Mouse (Mus musculus): Measurements from ENCODE around the gene Adh4. TPM values are rescaled to one million over a fixed set of nuclear protein-coding genes. Genes with fewer than 3 reads are reported as not detected.

Adh4 gene
- polyA plus RNA-seq, 2 experiments, result not detected

DNA sequence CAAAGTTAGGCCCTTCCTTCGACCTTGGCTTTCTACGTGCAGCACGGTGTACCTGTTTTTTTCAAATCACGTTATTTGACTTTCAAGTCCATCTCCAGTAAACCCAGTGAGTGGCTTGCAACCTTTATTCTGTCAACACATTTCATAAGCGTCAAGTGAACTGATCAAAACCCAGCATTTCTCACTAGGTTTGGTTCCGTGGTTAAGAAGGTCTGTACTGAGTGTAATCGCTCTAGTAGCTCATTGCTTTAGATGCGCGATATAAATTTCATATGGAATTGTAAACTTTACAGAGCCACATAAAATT is 28.2 kb downstream of the Adh4 start:
- H3K4me1 ChIP-seq (ENCODE audit: control insufficient read depth, insufficient read depth, low read length), result peaks cover 10% of the 10 kb centered on the region
- WGBS, result 1% methylated on average over 9 of the region's 9 CpGs
- no peak for TF ChIP-seq POLR2A (IDR thresholded peaks at IDR 0.05; ENCODE audit: borderline replicate concordance, extremely low read depth, insufficient read depth, insufficient read length)
- peak overlapping the region; percentile 72; the same call in 1 of the 2 replicates for H3K27ac ChIP-seq (replicated peaks; ENCODE audit: low read depth, low read length)
- H3K36me3 ChIP-seq (ENCODE audit: control insufficient read depth, insufficient read depth, low read length), result peaks cover 35% of the 10 kb centered on the region
- no peak for DNase-seq (ENCODE audit: low spot score)
- no peaks in the 10 kb centered on the region for H3K27me3 ChIP-seq (ENCODE audit: control insufficient read depth, insufficient read depth, low read length)
- peak overlapping the region; percentile 71 for H3K4me2 ChIP-seq (replicated peaks; ENCODE audit: low read depth, low read length, severe bottlenecking)
- H3K4me3 ChIP-seq (replicated peaks; ENCODE audit: low read length), result peak overlapping the region; percentile 69
- ATAC-seq (ENCODE audit: low FRiP score, low read depth), result no peak
- H3K9me3 ChIP-seq (ENCODE audit: control insufficient read depth, low read length), result no peaks in the 10 kb centered on the region
- peak overlapping the region; percentile 84 for H3K9ac ChIP-seq (ENCODE audit: low read depth, low read length, severe bottlenecking)

DNA sequence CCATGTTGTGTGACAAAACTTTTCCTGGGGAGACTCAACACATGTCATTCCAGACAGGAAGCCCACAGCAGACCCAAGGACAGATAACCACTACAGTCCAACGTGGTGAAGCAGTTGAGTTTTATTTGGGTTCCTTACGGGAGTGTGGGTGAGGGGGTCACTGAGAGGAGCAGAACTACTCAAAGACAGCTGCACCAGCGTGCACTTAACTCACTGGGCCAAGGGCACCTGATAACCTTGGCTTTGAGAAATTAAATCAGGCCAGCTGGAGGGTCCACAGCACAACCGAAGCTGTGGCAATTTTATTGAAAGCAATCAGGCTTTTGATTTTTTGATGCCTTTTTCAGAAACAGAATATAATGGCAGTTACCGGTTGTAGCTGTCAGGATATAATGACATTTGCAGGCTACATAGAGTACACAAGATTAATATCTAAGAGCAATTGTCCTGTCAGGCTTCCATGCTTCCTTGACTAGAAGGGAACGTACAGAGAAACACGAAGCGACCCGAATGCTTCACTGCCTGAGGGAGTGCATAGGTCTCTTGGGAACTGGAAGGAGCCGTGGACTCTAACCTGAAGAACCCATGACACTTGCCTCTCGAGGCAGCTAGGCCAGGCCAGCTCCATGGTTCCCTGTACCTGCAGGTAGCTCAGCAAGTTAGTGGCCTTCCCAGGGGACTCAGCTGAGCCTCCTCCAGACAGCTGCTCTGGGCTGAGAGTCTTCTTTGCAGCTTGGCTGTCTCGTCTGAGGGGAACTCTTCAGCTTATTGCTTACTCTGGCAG is 33.0 kb downstream of the Adh4 start:
- no peak overlapping the region for H3K4me3 ChIP-seq (replicated peaks; ENCODE audit: low read length)
- H3K27me3 ChIP-seq (ENCODE audit: control insufficient read depth, insufficient read depth, low read length), result no peaks in the 10 kb centered on the region
- H3K9me3 ChIP-seq (ENCODE audit: control insufficient read depth, low read length), result no peaks in the 10 kb centered on the region
- peaks cover 73% of the 10 kb centered on the region for H3K36me3 ChIP-seq (ENCODE audit: control insufficient read depth, insufficient read depth, low read length)
- DNase-seq (ENCODE audit: low spot score) (no peak), ATAC-seq (ENCODE audit: low FRiP score, low read depth) (no peak)
- H3K27ac ChIP-seq (replicated peaks; ENCODE audit: low read depth, low read length), result no peak overlapping the region
- no peak for TF ChIP-seq POLR2A (IDR thresholded peaks at IDR 0.05; ENCODE audit: borderline replicate concordance, extremely low read depth, insufficient read depth, insufficient read length)
- peaks cover 6% of the 10 kb centered on the region for H3K4me1 ChIP-seq (ENCODE audit: control insufficient read depth, insufficient read depth, low read length)
- WGBS, result 75% methylated on average over 12 of the region's 12 CpGs
- H3K9ac ChIP-seq (ENCODE audit: low read depth, low read length, severe bottlenecking), result no peak overlapping the region
- no peak overlapping the region for H3K4me2 ChIP-seq (replicated peaks; ENCODE audit: low read depth, low read length, severe bottlenecking)

DNA sequence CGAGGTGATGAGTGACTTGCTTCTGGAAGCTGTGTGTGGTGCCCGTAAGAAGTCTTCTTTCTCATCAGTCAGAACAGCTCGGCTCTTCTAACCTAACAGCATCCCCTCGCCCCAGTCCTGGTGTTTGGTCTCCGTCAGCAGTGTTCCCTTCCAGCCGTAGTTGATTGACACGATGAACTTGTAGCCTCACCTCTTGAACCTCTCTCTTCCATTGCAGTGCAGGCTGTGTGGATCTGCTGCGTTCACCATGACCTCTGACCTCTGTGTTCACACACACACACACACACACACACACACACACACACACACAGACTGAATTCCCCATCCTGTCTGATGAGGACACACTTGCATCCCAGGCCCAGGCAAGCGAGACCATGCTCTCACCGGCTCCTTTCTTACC is 36.9 kb downstream of the Adh4 start:
- Histone ChIP-seq H3K36me3 (ENCODE audit: control insufficient read depth, insufficient read depth, low read length) (peaks cover 85% of the 10 kb centered on the region), H3K27ac (replicated peaks; ENCODE audit: low read depth, low read length) (no peak overlapping the region), H3K4me3 (replicated peaks; ENCODE audit: low read length) (no peak overlapping the region), H3K4me1 (ENCODE audit: control insufficient read depth, insufficient read depth, low read length) (no peaks in the 10 kb centered on the region), H3K9ac (ENCODE audit: low read depth, low read length, severe bottlenecking) (no peak overlapping the region), H3K9me3 (ENCODE audit: control insufficient read depth, low read length) (no peaks in the 10 kb centered on the region), H3K27me3 (ENCODE audit: control insufficient read depth, insufficient read depth, low read length) (no peaks in the 10 kb centered on the region), H3K4me2 (replicated peaks; ENCODE audit: low read depth, low read length, severe bottlenecking) (no peak overlapping the region)
- ATAC-seq (ENCODE audit: low FRiP score, low read depth), result no peak
- WGBS, result 87% methylated on average over 10 of the region's 10 CpGs
- DNase-seq (ENCODE audit: low spot score), result no peak
- no peak for TF ChIP-seq POLR2A (IDR thresholded peaks at IDR 0.05; ENCODE audit: borderline replicate concordance, extremely low read depth, insufficient read depth, insufficient read length)

DNA sequence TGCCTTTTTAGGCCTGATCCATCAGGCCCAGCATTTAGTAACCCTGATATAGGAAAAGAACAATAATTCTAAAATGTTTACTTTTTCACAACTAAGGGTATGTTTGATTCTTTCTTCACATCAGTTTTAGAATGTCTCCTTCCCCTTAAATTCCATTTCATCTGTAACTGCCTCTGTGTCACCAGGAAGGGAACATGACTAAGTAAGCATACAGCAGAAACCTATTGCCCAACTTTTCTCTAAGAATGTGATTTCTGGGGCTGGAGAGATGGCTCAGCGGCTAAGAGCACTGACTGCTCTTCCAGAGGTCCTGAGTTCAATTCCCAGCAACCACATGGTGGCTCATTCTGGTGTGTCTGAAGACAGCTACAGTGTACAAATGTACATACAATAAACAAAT is 39.0 kb downstream of the Adh4 start:
- Histone ChIP-seq H3K4me2 (replicated peaks; ENCODE audit: low read depth, low read length, severe bottlenecking) (no peak overlapping the region), H3K4me3 (replicated peaks; ENCODE audit: low read length) (no peak overlapping the region), H3K4me1 (ENCODE audit: control insufficient read depth, insufficient read depth, low read length) (no peaks in the 10 kb centered on the region), H3K27me3 (ENCODE audit: control insufficient read depth, insufficient read depth, low read length) (no peaks in the 10 kb centered on the region), H3K36me3 (ENCODE audit: control insufficient read depth, insufficient read depth, low read length) (peaks cover 86% of the 10 kb centered on the region), H3K9me3 (ENCODE audit: control insufficient read depth, low read length) (no peaks in the 10 kb centered on the region), H3K27ac (replicated peaks; ENCODE audit: low read depth, low read length) (no peak overlapping the region), H3K9ac (ENCODE audit: low read depth, low read length, severe bottlenecking) (no peak overlapping the region)
- WGBS, result 94% methylated on average over 1 of the region's 1 CpGs
- DNase-seq (ENCODE audit: low spot score) (no peak), ATAC-seq (ENCODE audit: low FRiP score, low read depth) (no peak)
- TF ChIP-seq POLR2A (IDR thresholded peaks at IDR 0.05; ENCODE audit: borderline replicate concordance, extremely low read depth, insufficient read depth, insufficient read length), result no peak

DNA sequence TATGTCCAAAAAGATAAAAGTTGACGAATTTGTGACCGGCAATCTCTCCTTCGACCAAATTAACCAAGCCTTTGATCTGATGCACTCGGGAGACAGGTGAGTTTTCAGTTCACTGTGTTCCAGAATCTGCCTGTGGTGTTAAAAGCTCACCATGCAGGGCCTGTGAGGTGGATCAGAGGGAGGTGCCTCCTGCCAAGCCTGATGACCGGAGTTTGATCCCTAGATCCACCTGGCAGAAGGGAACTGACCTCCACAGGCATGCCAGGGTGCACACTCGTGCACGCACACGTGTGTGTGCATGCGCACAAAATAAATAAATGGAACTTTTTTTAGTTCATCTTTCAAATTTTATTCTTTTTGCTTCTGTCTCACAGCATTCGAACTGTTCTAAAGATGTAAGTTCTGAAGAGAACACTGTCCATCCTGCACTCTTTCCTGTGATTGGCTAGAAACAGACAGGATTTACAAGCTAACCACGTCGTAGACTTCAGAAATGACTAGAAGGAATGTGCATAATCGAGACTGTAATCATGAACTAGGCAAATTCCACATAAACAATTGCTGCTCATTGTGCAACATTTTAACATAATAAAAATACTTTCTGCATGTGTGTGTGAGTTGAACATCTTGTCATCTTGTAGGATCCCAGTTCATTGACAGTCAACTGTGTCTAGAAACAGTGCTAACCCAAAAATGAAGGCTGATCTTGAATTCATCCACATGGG is 39.6 kb downstream of the Adh4 start:
- 87% methylated on average over 13 of the region's 13 CpGs for WGBS
- no peak for DNase-seq (ENCODE audit: low spot score)

More for the DNA sequence above, 39.6 kb downstream of the Adh4 start:
- no peak for ATAC-seq (ENCODE audit: low FRiP score, low read depth)
- Histone ChIP-seq H3K36me3 (ENCODE audit: control insufficient read depth, insufficient read depth, low read length) (peaks cover 87% of the 10 kb centered on the region), H3K4me1 (ENCODE audit: control insufficient read depth, insufficient read depth, low read length) (no peaks in the 10 kb centered on the region), H3K9me3 (ENCODE audit: control insufficient read depth, low read length) (no peaks in the 10 kb centered on the region), H3K9ac (ENCODE audit: low read depth, low read length, severe bottlenecking) (no peak overlapping the region), H3K27ac (replicated peaks; ENCODE audit: low read depth, low read length) (no peak overlapping the region), H3K4me2 (replicated peaks; ENCODE audit: low read depth, low read length, severe bottlenecking) (no peak overlapping the region), H3K4me3 (replicated peaks; ENCODE audit: low read length) (no peak overlapping the region), H3K27me3 (ENCODE audit: control insufficient read depth, insufficient read depth, low read length) (no peaks in the 10 kb centered on the region)
- no peak for TF ChIP-seq POLR2A (IDR thresholded peaks at IDR 0.05; ENCODE audit: borderline replicate concordance, extremely low read depth, insufficient read depth, insufficient read length)
